Mouse (Mus musculus) midbrain, embryonic 14.5 days (tissue): ENCODE data around the gene Bmt2. TPM values are rescaled to one million over a fixed set of nuclear protein-coding genes. Genes with fewer than 3 reads are reported as not detected.

Experiments used
- ATAC-seq: fragments of 200-750 bp; cut with Nextera tagmentation; 2 replicates; pipeline ENCODE4 v1.8.0; 2017; ENCODE audit warnings: moderate number of reproducible peaks, moderate library complexity; ENCODE audit not compliant: low FRiP score, low TSS enrichment
- DNase-seq: peaks from one replicate; pipeline ENCODE4 v3.0.0-alpha.2; 2015
- H3K27ac ChIP-seq: fragments of 300-500 bp; sonication (generic); replicated peaks from 2 replicates; pipeline ENCODE4 v1.5.1; 2014; ENCODE audit warnings: mild to moderate bottlenecking, low read depth, low read length, moderate library complexity
- H3K27me3 ChIP-seq: fragments of 300-500 bp; sonication (generic); 2 replicates; pipeline ENCODE4 v1.6.1; 2014; ENCODE audit warnings: low read length, control low read depth, mixed read lengths; ENCODE audit not compliant: control insufficient read depth, insufficient read depth
- H3K36me3 ChIP-seq: fragments of 300-500 bp; sonication (generic); 2 replicates; pipeline ENCODE4 v1.6.1; 2014; ENCODE audit warnings: low read length, control low read depth; ENCODE audit not compliant: control insufficient read depth, insufficient read depth
- H3K4me1 ChIP-seq: fragments of 300-500 bp; sonication (generic); 2 replicates; pipeline ENCODE4 v1.6.1; 2014; ENCODE audit warnings: mild to moderate bottlenecking, antibody characterized with exemption, low read length, control low read depth; ENCODE audit not compliant: control insufficient read depth, insufficient read depth
- H3K4me2 ChIP-seq: fragments of 300-500 bp; sonication (generic); 2 replicates; pipeline ENCODE4 v1.6.1; 2014; ENCODE audit warnings: mild to moderate bottlenecking, low read length, moderate library complexity
- H3K4me3 ChIP-seq: fragments of 300-500 bp; sonication (generic); replicated peaks from 2 replicates; pipeline ENCODE4 v1.5.1; 2014; ENCODE audit warnings: low read depth, low read length
- H3K9ac ChIP-seq: fragments of 300-500 bp; sonication (generic); replicated peaks from 2 replicates; pipeline ENCODE4 v1.6.1; 2014; ENCODE audit warnings: mild to moderate bottlenecking, low read length, moderate library complexity
- H3K9me3 ChIP-seq: fragments of 300-500 bp; sonication (generic); 2 replicates; pipeline ENCODE4 v1.6.1; 2016; ENCODE audit warnings: low read length, control low read depth, mixed read lengths; ENCODE audit not compliant: control insufficient read depth
- WGBS: fragments of 180-500 bp; shearing (Covaris S2); extraction: QIAGEN DNeasy Blood & Tissue Kit; methylation state at CpG from one replicate; pipeline ENCODE4 v1.1.7; 2014; 5-methylcytosine and 5-hydroxymethylcytosine counted together
- polyA plus RNA-seq: library from polyadenylated mRNA; unstranded; fragments of >200 nt; fragmentation: Nextera tagmentation; extraction: Ambion mirVana; gene quantifications from 2 replicates; pipeline ENCODE4 v1.2.1, GENCODE M21; 2014

Gene Bmt2
- polyA plus RNA-seq, 1 experiment from 2014 or later, result 26.8 TPM

- no peak overlapping the region for H3K4me2 ChIP-seq
- 88% methylated on average over 4 of the region's 4 CpGs for WGBS
- peaks cover 37% of the 10 kb centered on the region for H3K36me3 ChIP-seq
- no peaks in the 10 kb centered on the region for H3K27me3 ChIP-seq
- DNase-seq (no peak), ATAC-seq (no peak)
- no peak overlapping the region for H3K27ac ChIP-seq
- H3K9me3 ChIP-seq, result no peaks in the 10 kb centered on the region
- no peak overlapping the region for H3K9ac ChIP-seq
- no peaks in the 10 kb centered on the region for H3K4me1 ChIP-seq
- H3K4me3 ChIP-seq, result no peak overlapping the region
These were observed 84.9 kb downstream of the Bmt2 start for GRCm38 (mm10) chr6:13592729-13593345.

GRCm38 (mm10) chr6:13586560-13586959, 91.2 kb downstream of the Bmt2 start:
- 61% methylated on average over 2 of the region's 2 CpGs for WGBS
- no peak for ATAC-seq
- H3K27me3 ChIP-seq, result no peaks in the 10 kb centered on the region
- peaks cover 33% of the 10 kb centered on the region for H3K36me3 ChIP-seq
- no peak overlapping the region for H3K4me3 ChIP-seq
- H3K9me3 ChIP-seq, result no peaks in the 10 kb centered on the region
- DNase-seq, result no peak
- H3K9ac ChIP-seq, result no peak overlapping the region
- no peak overlapping the region for H3K4me2 ChIP-seq
- H3K27ac ChIP-seq, result no peak overlapping the region
- H3K4me1 ChIP-seq, result no peaks in the 10 kb centered on the region

GRCm38 (mm10) chr6:13586154-13586553, 91.6 kb downstream of the Bmt2 start:
- DNase-seq (no peak), ATAC-seq (no peak)
- Histone ChIP-seq H3K36me3 (peaks cover 31% of the 10 kb centered on the region), H3K4me3 (no peak overlapping the region), H3K27ac (no peak overlapping the region), H3K27me3 (no peaks in the 10 kb centered on the region), H3K4me2 (no peak overlapping the region), H3K4me1 (no peaks in the 10 kb centered on the region), H3K9ac (no peak overlapping the region), H3K9me3 (no peaks in the 10 kb centered on the region)
- WGBS, result 91% methylated on average over 8 of the region's 8 CpGs

DNA sequence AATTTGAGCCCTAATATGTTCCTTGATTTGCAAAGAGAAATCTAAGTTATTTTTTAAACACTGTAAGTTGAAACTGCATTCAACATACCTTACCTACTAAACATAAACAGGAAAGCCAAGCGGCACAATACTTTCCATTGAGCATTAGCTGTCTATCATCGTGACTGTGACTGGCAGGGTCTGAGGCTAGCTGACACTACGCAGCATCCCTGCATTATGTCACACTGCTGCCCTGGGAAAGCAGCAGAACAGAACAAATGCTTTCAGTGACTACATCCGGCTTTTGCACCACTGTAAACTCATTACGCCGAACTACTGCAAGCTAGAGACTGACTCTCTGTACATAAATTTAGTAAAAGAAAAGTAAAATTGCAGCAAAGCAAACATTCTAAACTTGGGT, 93.0 kb downstream of the Bmt2 start:
- DNase-seq (no peak), ATAC-seq (no peak)
- Histone ChIP-seq H3K9me3 (no peaks in the 10 kb centered on the region), H3K4me1 (no peaks in the 10 kb centered on the region), H3K27ac (no peak overlapping the region), H3K4me2 (no peak overlapping the region), H3K4me3 (no peak overlapping the region), H3K27me3 (no peaks in the 10 kb centered on the region), H3K36me3 (peaks cover 28% of the 10 kb centered on the region), H3K9ac (no peak overlapping the region)
- 87% methylated on average over 6 of the region's 6 CpGs for WGBS

DNA sequence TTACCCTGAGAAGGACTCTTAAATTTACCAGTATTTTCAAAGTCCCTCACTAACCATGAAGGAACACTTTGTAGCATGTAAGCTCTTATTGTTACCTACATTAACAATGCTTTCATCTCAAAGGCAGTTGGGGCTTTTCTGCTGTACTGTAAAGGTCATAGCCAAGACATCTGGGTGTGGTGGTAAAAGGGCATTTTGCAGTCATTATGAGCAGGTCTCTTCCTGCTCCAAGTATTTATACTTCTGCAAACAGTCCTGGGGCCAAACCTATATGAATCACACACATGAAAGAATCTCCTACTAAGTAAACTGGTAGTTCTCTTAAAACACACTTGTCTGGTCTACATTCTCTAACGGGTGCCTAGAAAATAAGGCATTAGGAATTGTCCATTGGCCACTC, 95.7 kb downstream of the Bmt2 start:
- H3K9me3 ChIP-seq, result no peaks in the 10 kb centered on the region
- 98% methylated on average over 1 of the region's 1 CpGs for WGBS
- peaks cover 23% of the 10 kb centered on the region for H3K36me3 ChIP-seq
- no peaks in the 10 kb centered on the region for H3K27me3 ChIP-seq
- H3K9ac ChIP-seq, result no peak overlapping the region
- no peak overlapping the region for H3K27ac ChIP-seq
- no peak overlapping the region for H3K4me2 ChIP-seq
- H3K4me3 ChIP-seq, result no peak overlapping the region
- no peak for ATAC-seq
- H3K4me1 ChIP-seq, result no peaks in the 10 kb centered on the region
- DNase-seq, result no peak

Other genes starting within 250 kb of the Bmt2 start
- gene Tmem168, start 69.9 kb downstream of the Bmt2 start, polyA plus RNA-seq, result 18.0 and 24.7 TPM in 2 replicates
- gene Gpr85, start 162.0 kb upstream of the Bmt2 start, polyA plus RNA-seq, result 107 and 117 TPM in 2 replicates
- gene 2610001J05Rik, start 193.6 kb upstream of the Bmt2 start, polyA plus RNA-seq, result 61.9 and 80.6 TPM in 2 replicates